Mouse (Mus musculus): ENCODE data around the gene 1700025G04Rik. TPM values are rescaled to one million over a fixed set of nuclear protein-coding genes. Genes with fewer than 3 reads are reported as not detected.

The 1700025G04Rik gene
- total and polyA plus RNA-seq, 3 experiments = 1.5 to 19.5 (median 12.8) TPM

DNA sequence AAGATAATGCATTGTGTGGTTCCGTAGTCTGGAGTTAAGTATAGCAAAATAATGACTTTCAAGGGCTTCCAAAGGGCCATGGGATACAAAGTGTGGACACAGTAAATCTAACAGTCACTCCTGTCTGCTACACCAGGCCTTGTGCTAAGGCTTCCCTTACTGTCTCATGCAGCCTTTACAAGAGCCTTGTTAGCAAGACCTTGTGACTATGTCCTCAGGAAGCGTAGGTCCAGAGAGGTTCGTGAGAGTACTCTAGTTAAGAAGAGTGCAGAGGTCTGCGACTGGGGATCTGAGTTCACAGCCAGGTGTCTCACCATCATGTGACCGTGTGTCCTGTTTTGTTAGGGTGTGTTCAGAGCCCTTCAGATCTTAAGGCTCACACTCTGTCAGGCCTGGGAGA lies 121.8 kb downstream of the 1700025G04Rik start:
- in situ Hi-C loops (cut with MboI; ENCODE audit: low pct_ligation_motif_present, low pct_unique_long_range_greater_than_20kb, low sequenced_read_pairs) = no loop called here
- dilution Hi-C loops (cut with MboI; ENCODE audit: extremely low pct_ligation_motif_present, extremely low pct_unique_long_range_greater_than_20kb, low sequenced_read_pairs) = no loop called here
- DNase-seq (ENCODE audit: extremely low read depth) = no peak

DNA sequence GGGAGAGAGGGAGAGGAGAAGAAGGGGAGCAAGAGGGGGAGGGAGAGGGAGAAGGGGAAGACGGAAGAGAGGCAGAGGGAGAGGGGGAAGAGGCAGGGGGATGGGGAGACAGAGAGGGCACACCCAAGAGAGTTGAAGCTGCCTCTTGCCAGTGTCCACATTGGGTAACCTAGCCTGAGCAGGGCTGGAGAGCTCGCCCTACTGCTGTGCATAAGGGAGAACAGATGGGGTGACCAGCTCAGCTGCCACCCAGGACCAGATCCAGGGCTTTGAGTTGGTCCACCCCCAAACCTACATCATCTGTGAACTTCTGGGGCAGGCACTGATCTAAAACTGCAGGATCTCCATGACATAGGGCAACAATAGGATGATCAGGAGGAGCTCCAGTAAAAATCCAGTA lies 125.1 kb downstream of the 1700025G04Rik start:
- Histone ChIP-seq H3K9me3 (replicated peaks; ENCODE audit: low read length) (no peaks in the 10 kb centered on the region), H3K36me3 (replicated peaks in 1 of 2; ENCODE audit: control insufficient read depth in 1 of 2, insufficient read depth in 1 of 2, low read length in 1 of 2) (peaks cover 0 to 2% of the 10 kb centered on the region in 2 experiments), H3K4me2 (ENCODE audit: insufficient read depth, low read depth, poor library complexity, severe bottlenecking) (no peak overlapping the region), H3K79me2 (replicated peaks; ENCODE audit: control insufficient read depth, extremely low read depth, insufficient read depth, poor library complexity, severe bottlenecking) (no peaks in the 10 kb centered on the region), H3K27me3 (replicated peaks) (no peaks in the 10 kb centered on the region), H3K4me1 (ENCODE audit: control insufficient read depth in 1 of 2, insufficient read depth in 2 of 2) (peaks cover 0 to 7% of the 10 kb centered on the region in 2 experiments; a peak in 2 of 4 replicates), H3K27ac (ENCODE audit: insufficient read depth, low read depth) (no peak overlapping the region), H3K9ac (ENCODE audit: insufficient read depth, low read depth) (no peak overlapping the region), H3K4me3 (replicated peaks in 1 of 3; ENCODE audit: low read depth in 2 of 3, low read length in 2 of 3, poor library complexity in 1 of 3) (no peak overlapping the region)
- TF ChIP-seq UBTF (IDR thresholded peaks at IDR 0.05; ENCODE audit: low read depth, low read length) (no peak), JUND (conservative IDR thresholded peaks at IDR 0.05; ENCODE audit: low read depth, low read length) (no peak), E2F4 (IDR thresholded peaks at IDR 0.05; ENCODE audit: insufficient replicate concordance, low read depth, low read length) (no peak), GABPA (IDR thresholded peaks at IDR 0.05; ENCODE audit: insufficient replicate concordance, low read depth, low read length) (no peak), PAX5 (IDR thresholded peaks at IDR 0.05; ENCODE audit: low read length) (no peak), JUN (IDR thresholded peaks at IDR 0.05; ENCODE audit: insufficient read depth, low read depth, low read length) (no peak), IRF4 (IDR thresholded peaks at IDR 0.05; ENCODE audit: low read depth, low read length) (no peak), KAT2A (IDR thresholded peaks at IDR 0.05; ENCODE audit: insufficient replicate concordance, low read length) (no peak), CTCF (conservative IDR thresholded peaks at IDR 0.05 in 1 of 2, IDR thresholded peaks at IDR 0.05 in 1 of 2; ENCODE audit: low read depth in 2 of 2, low read length in 2 of 2) (no peak), MEF2A (IDR thresholded peaks at IDR 0.05; ENCODE audit: borderline replicate concordance, low read depth, low read length) (no peak), CHD1 (IDR thresholded peaks at IDR 0.05; ENCODE audit: low read depth, low read length) (no peak), SMC3 (IDR thresholded peaks at IDR 0.05; ENCODE audit: low read depth, low read length) (no peak), CHD2 (IDR thresholded peaks at IDR 0.05; ENCODE audit: low read length) (no peak), MAFK (IDR thresholded peaks at IDR 0.05; ENCODE audit: insufficient replicate concordance, low read length) (no peak), USF2 (conservative IDR thresholded peaks at IDR 0.05; ENCODE audit: low read depth, low read length) (no peak), RCOR1 (conservative IDR thresholded peaks at IDR 0.05; ENCODE audit: low read depth, low read length) (no peak)
- DNase-seq (ENCODE audit: extremely low read depth) = no peak
- dilution Hi-C loops (cut with MboI; ENCODE audit: extremely low pct_ligation_motif_present, extremely low pct_unique_long_range_greater_than_20kb, low sequenced_read_pairs) (no loop called here), in situ Hi-C loops (cut with MboI; ENCODE audit: low pct_ligation_motif_present, low pct_unique_long_range_greater_than_20kb, low sequenced_read_pairs) (no loop called here)

More for the DNA sequence above, 121.8 kb downstream of the 1700025G04Rik start:
- Histone ChIP-seq H3K9ac (ENCODE audit: insufficient read depth, low read depth) (no peak overlapping the region), H3K4me1 (ENCODE audit: control insufficient read depth in 1 of 2, insufficient read depth in 2 of 2) (peaks cover 0 to 7% of the 10 kb centered on the region in 2 experiments; a peak in 2 of 4 replicates), H3K36me3 (replicated peaks in 1 of 2; ENCODE audit: control insufficient read depth in 1 of 2, insufficient read depth in 1 of 2, low read length in 1 of 2) (peaks cover 0 to 2% of the 10 kb centered on the region in 2 experiments), H3K27me3 (replicated peaks) (no peaks in the 10 kb centered on the region), H3K9me3 (replicated peaks; ENCODE audit: low read length) (no peaks in the 10 kb centered on the region), H3K4me3 (replicated peaks in 1 of 3; ENCODE audit: low read depth in 2 of 3, low read length in 2 of 3, poor library complexity in 1 of 3) (no peak overlapping the region), H3K79me2 (replicated peaks; ENCODE audit: control insufficient read depth, extremely low read depth, insufficient read depth, poor library complexity, severe bottlenecking) (no peaks in the 10 kb centered on the region), H3K4me2 (ENCODE audit: insufficient read depth, low read depth, poor library complexity, severe bottlenecking) (no peak overlapping the region), H3K27ac (ENCODE audit: insufficient read depth, low read depth) (no peak overlapping the region)
- no peak for TF ChIP-seq CHD1 (IDR thresholded peaks at IDR 0.05; ENCODE audit: low read depth, low read length)
- TF ChIP-seq JUND (conservative IDR thresholded peaks at IDR 0.05; ENCODE audit: low read depth, low read length) = no peak
- no peak for TF ChIP-seq CTCF (conservative IDR thresholded peaks at IDR 0.05 in 1 of 2, IDR thresholded peaks at IDR 0.05 in 1 of 2; ENCODE audit: low read depth in 2 of 2, low read length in 2 of 2)
- TF ChIP-seq PAX5 (IDR thresholded peaks at IDR 0.05; ENCODE audit: low read length) = no peak
- no peak for TF ChIP-seq USF1 (IDR thresholded peaks at IDR 0.05; ENCODE audit: low read depth, low read length)
- no peak for TF ChIP-seq ZKSCAN1 (IDR thresholded peaks at IDR 0.05; ENCODE audit: borderline replicate concordance, low read depth, low read length)
- no peak for TF ChIP-seq BHLHE40 (IDR thresholded peaks at IDR 0.05; ENCODE audit: low read depth, low read length)
- no peak for TF ChIP-seq USF2 (conservative IDR thresholded peaks at IDR 0.05; ENCODE audit: low read depth, low read length)
- TF ChIP-seq JUN (IDR thresholded peaks at IDR 0.05; ENCODE audit: insufficient read depth, low read depth, low read length) = no peak
- TF ChIP-seq E2F4 (IDR thresholded peaks at IDR 0.05; ENCODE audit: insufficient replicate concordance, low read depth, low read length) = no peak
- TF ChIP-seq GABPA (IDR thresholded peaks at IDR 0.05; ENCODE audit: insufficient replicate concordance, low read depth, low read length) = no peak
- no peak for TF ChIP-seq MAFK (IDR thresholded peaks at IDR 0.05; ENCODE audit: insufficient replicate concordance, low read length)
- no peak for TF ChIP-seq POLR2A (IDR thresholded peaks at IDR 0.05; ENCODE audit: low read depth, low read length)
- no peak for TF ChIP-seq NELFE (IDR thresholded peaks at IDR 0.05; ENCODE audit: low read depth, low read length)
- TF ChIP-seq CHD2 (IDR thresholded peaks at IDR 0.05; ENCODE audit: low read length) = no peak
- no peak for TF ChIP-seq ELF1 (IDR thresholded peaks at IDR 0.05; ENCODE audit: low read depth, low read length)
- no peak for TF ChIP-seq HCFC1 (IDR thresholded peaks at IDR 0.05; ENCODE audit: low read depth, low read length)
- no peak for TF ChIP-seq TCF12 (IDR thresholded peaks at IDR 0.05; ENCODE audit: low read depth, low read length)
- TF ChIP-seq NRF1 (IDR thresholded peaks at IDR 0.05; ENCODE audit: low read depth, low read length) = no peak
